Mouse (Mus musculus): ENCODE data around the gene Ttll11.

The Ttll11 gene

GRCm38 (mm10) chr2:35818883-35819282 is 160.8 kb downstream of the Ttll11 start:
- no peak for DNase-seq

DNA sequence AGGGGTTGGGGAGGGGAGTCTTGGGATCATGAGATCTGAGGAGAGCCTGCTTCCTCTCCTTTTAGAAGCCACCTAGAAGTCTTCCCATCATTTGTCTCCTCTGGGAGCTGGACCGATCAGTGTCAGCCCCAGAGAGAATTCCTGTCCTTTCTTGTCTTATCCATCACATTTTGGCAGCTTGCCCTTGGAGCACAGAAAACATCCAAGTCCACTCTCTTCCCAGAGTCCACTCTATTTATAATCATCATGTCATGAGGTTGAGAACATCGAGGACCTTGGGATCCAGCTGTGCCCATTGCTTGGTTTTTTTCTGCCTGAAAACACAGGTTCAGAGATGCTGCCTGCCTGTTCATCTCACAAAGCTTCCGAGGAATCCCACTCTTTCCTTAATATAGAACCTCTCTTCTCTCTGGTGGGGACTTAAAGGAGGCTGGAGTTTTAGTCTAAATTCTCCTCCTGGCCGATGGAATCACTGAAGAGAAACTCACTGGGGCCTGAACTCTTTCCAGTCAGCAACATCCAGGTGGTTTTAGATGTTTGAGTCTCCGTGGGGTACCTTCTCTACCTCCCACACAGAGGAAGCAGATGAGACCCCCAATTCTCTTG is 163.6 kb downstream of the Ttll11 start:
- no peak for DNase-seq

- DNase-seq, result no peak
Measured at GRCm38 (mm10) chr2:35812561-35812933, 167.2 kb downstream of the Ttll11 start.

- no peak for DNase-seq
Measured at GRCm38 (mm10) chr2:35811801-35812560, 167.7 kb downstream of the Ttll11 start.

- no peak for DNase-seq
Measured at GRCm38 (mm10) chr2:35810027-35810426, 169.7 kb downstream of the Ttll11 start.

- DNase-seq, result no peak
Measured at GRCm38 (mm10) chr2:35809141-35809540, 170.6 kb downstream of the Ttll11 start.

- no peak for DNase-seq
Measured at GRCm38 (mm10) chr2:35805881-35806280, 173.8 kb downstream of the Ttll11 start.

- DNase-seq, result no peak
Measured at GRCm38 (mm10) chr2:35803095-35803494, 176.6 kb downstream of the Ttll11 start.

DNA sequence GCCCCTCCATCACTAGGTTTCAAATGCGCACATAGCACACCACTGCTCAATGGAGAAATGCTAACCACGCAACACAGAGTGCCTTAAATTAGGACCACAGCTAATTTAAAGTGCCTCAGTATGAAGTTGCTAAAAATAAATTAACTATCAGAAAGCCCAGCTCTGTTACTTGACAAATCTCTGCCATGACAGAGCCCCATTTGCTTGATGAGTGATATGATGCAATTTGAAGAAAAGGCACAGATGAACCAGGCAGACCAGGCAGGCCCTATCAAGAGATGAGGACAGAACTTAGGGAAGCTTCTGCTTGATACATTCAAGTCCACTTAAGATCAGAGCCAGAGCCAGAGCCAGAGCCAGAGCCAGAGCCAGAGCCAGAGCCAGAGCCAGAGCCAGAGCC is 178.0 kb downstream of the Ttll11 start:
- no peak for DNase-seq

- no peak for DNase-seq
Measured at GRCm38 (mm10) chr2:35799073-35799472, 180.6 kb downstream of the Ttll11 start.

DNA sequence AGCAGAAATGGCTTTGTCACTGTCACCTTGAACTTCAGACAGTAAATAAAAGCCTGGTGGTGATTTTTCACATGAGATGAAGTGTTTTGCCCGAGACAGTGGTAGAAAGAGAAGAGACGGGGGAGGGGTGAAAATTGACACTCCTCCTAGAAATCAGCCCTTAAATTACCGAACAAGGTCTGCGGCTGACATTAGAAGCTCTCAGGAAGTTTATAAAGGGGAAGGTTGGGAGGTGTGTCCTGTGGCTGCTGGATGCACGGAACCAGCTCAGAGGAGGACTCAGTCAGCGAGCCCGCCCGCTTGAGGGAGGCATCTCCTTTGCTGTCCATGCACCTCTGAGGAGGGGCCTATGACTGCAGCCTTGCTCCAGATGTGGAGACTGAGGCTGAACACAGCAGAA is 181.7 kb downstream of the Ttll11 start:
- no peak for DNase-seq

- no peak for DNase-seq
Measured at GRCm38 (mm10) chr2:35789362-35790326, 190.1 kb downstream of the Ttll11 start.

DNA sequence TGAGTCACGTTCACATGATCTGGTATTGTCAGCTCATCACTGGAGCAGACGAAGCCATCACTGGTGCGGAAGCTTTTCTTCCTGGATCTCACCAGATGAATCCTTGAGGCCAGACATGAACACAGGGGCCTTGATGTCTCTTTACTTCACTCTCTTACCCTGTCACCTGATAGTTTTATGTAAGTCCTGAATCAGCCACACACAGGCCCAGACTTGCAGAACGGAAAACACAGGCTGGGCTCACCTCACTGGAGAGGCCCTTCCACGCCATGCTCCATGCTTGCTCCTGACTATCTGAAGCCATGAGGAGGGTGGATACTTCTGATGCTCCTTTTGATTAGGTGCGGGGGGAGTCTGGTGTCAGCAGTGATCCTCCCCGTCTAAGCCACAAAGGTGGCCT is 193.8 kb downstream of the Ttll11 start:
- no peak for DNase-seq

DNA sequence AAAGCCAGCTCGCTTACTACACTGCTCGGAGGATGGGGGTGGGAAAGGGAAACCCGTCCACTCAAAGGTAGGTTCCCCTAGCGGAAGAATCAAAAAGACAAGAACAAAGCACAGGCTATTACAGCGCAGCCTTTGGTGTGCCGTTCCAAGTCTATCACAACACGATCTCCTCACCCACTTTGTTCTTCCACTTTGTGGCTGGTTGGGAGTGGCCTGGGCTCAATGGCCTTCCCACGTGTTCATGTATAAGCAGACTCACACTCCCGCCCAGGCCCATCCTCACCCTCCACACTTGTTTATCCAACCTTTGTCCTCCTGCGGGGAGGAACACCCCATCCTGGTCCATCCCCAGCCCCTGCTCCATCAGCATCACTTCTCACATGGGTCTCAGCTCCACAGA is 196.3 kb downstream of the Ttll11 start:
- DNase-seq, result no peak

DNA sequence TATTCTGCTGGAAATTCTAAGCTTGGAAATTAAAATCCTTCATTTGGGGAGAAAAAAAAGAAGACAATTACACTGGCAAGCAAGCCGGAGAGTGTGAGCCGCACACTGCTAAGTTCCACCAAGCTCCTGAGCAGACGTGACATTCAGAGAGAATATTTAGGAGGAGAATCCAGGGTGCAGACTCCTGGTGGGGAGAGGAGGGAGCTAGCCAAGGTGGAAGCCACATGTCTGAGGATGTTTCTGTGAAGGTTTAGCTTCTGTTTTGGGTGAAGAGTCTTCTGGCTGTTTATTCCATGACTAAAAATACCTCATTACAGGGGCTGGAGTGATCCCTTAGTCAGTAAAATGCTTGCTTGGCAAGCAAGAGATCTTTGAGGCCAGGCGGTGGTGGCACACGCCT is 200.4 kb downstream of the Ttll11 start:
- DNase-seq, result no peak

DNA sequence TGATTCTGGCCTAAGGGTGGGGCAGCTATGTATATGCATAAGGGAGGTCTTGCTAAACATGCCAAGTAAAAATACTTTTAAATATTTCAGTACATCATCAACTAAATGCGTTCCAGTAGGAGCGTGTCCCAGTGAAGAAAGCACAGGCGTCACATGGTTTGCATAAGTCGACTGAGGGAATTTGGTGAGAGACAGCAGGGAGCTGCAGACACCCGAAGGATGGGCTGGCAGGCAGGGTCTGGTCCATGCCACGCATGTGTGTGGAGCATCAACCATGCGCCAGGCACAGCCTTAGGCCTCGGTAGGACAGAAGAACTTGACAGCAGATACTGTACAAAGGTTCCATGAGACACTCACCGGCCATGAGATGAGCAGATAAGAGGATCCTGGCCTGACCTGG is 202.8 kb downstream of the Ttll11 start:
- DNase-seq, result no peak

GRCm38 (mm10) chr2:35775651-35776055 is 204.1 kb downstream of the Ttll11 start:
- DNase-seq, result no peak

- no peak for DNase-seq
Measured at GRCm38 (mm10) chr2:35770541-35770940, 209.2 kb downstream of the Ttll11 start.

GRCm38 (mm10) chr2:35769398-35769797 is 210.3 kb downstream of the Ttll11 start:
- DNase-seq, result no peak

- no peak for DNase-seq
Measured at GRCm38 (mm10) chr2:35768538-35769238, 211.0 kb downstream of the Ttll11 start.

DNA sequence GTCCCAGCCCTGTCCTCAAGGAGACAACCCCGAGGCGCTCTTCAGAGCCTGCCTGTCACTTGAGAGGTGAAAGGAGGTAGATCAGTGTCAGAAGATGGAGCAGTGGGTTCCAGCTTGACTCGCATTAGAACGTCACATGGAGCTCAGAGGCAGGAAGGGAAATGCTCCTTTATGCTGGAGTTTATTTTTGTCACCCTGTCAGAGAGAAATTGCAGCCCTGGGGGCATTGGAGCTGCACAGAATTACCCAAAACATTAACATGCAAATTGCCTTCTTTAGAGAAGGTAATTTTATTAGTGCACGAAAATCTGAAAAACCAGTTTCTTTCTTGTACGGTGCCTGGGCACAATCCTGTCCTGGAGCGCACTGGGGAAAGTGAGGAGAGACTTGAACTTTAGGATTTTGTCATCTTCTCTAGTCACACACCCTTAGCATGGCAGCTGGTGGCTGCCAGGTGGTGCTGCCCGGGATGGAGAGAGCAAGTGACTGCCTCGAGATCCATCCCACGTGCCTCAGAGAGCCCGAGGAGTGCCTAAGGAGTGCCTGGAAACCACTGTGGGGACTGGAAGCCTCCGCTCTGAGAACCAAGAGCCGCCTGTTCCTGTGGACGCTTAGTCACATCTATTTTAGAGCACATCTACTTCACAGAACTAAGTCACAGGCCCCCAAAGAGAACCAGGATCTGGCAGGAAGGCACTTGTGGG is 211.7 kb downstream of the Ttll11 start:
- no peak for DNase-seq

DNA sequence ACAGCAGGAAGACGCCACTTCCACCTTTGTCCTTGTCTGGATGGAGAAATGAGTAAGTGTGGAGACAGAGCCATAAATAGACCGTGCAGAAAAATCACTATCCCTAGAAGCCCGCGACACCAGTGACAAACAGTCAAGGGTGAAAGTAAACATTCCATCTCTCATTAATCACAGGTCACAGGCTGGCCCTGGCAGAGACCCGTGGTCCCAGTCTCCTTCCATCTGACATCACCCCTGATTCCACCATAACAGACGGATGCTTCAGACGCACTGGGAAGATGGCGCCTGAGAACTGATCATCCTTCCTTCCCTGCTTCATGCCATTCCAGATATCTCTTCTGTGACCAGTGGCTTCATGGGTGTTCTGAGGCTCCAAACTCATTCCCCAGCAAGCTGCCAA is 215.4 kb downstream of the Ttll11 start:
- no peak for DNase-seq

Measured in spleen, adult 18-20 months (tissue).